Mouse (Mus musculus): ENCODE data around the gene Arhgef25. TPM values are rescaled to one million over a fixed set of nuclear protein-coding genes. Genes with fewer than 3 reads are reported as not detected.
A peak's percentile ranks its signal among the peaks of the same experiment; 100 is the strongest.

Arhgef25 gene
- total RNA-seq (2021) = 10 to 100 TPM; 65.2 to 69.1 TPM

DNA sequence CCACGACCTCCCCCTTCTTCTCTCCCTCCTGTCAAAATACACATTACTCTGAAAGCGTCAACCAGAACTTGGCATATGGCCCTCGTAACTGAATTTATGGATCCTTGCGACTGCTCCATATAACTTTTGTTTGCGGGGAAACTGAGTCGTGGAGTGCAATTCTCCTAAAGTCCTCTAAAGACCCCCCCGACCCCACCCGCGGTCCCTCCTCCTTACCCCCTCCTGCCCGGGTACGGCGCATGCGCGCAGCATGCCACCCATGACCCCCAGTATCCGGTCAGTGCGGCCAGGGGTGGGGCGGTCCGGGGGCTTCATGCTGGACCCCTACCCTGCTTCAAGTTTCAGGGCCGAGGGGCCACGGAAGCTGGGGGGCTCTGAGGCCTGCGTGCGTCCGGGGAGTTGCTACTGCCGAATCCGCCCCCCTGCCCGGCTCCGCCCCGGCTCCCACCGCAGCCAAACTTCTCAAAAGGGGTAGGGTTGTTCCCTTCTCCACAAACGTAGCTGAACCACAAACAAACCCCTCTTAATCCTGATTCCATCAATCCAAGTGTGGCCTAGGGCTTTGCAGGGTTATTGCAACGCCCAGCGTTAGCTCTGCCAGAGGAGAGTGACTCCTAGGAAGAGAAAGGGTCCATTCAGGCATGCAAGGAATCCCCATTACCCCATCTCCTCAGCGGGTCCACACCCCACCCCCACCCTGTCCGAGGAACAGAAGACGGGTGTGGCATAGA lies at the start of gene Arhgef25:
Arhgef25 (minus strand) TSS at position 433 of the 731 bp plus-strand sequence.
- intact Hi-C loops (cut with DNase I) = no loop called here
- peak in 1 of 2 experiments; percentile 76 for DNase-seq (ENCODE audit: extremely low spot score in 1 of 2, low spot score in 2 of 2)

DNA sequence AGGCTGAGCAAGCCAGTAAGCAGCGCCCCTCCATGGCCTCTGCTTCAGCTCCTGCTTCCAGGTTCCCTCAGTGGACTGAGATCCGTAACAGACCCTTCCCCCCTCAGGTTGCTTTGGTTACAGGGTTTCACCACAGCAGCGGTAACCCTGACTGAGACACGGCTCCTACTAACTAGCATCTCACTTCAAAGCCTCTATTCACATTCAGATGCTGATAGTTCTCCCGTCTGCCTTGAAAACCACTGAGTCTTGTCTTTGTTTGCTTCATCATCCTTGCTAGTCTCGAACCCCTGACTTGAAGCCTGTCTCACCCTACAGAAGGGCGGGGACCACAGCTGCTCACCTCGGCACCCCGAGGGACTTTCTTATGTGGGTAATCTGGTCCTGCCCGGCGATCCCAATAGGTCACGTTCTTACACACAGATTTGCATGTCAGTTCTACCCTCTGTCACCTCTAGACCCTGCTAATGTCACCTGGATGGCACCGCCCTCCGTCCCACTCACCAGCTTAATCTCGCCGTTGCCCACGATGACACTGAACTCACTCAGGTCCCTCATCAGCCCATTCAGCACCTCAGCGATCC lies 48.5 kb upstream of the Arhgef25 start:
- DNase-seq (ENCODE audit: extremely low spot score in 1 of 2, low spot score in 2 of 2) = no peak
- intact Hi-C loops (cut with DNase I) = no loop called here

DNA sequence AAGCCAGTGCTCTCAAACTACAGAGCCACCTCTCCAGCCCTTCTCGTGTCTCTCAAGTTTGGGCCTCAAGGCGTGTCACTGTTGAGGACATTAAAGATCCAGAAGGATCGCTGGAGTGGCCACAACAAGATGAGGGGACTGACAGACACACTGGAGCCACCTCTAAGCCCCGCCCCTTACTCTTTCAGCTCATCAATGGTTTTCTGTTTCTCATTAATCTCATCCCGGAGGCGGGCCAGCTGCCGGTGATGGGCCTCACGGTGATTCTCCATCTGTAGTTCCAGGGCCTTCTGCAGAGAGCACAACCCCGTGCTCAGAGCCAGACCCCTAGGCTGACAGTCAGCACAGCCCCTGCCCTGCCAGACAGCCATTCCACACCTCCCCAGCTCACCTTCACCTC lies 46.7 kb upstream of the Arhgef25 start:
- intact Hi-C loops (cut with DNase I) = no loop called here
- no peak for DNase-seq (ENCODE audit: extremely low spot score in 1 of 2, low spot score in 2 of 2)

DNA sequence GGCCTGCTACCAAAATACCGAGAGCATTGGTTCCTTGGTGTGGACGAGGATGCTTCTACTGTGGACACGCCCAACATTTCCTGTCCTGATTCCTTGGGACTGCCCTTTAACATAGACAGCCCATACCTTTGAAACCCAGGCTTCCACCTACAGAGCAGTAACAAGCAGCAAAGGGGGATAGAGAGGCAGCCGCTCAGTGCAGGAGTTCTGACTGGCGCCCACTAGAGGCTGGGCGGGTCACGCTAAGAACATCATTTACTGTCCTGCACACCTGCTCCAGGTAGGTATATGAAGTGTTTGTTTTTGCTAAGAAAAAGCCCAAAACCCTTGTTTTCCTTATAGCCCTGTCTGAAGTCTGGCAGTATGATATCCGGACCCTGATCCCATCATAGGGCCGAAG lies 43.3 kb upstream of the Arhgef25 start:
- intact Hi-C loops (cut with DNase I) = no loop called here
- no peak for DNase-seq (ENCODE audit: extremely low spot score in 1 of 2, low spot score in 2 of 2)

DNA sequence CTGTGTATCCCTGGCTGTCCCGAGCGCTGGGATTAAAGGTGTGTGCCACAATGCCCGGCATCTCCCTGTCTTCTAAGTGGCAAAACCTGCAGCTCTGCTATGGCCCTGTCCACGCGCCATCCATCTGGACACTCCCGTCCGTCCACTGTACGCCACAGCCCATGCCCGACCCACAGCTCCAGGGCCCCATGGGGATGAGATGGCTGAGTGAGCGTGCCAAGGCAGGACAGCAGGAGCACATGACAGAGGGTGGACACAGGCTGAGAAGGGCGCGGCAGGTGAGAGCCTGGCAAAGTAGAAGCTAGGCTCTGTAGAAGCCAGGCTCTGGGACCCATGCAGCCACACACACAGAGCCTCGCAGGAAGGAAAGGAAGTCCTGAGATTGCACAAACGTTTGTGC lies 41.9 kb upstream of the Arhgef25 start:
- intact Hi-C loops (cut with DNase I) = no loop called here
- no peak for DNase-seq (ENCODE audit: extremely low spot score in 1 of 2, low spot score in 2 of 2)

DNA sequence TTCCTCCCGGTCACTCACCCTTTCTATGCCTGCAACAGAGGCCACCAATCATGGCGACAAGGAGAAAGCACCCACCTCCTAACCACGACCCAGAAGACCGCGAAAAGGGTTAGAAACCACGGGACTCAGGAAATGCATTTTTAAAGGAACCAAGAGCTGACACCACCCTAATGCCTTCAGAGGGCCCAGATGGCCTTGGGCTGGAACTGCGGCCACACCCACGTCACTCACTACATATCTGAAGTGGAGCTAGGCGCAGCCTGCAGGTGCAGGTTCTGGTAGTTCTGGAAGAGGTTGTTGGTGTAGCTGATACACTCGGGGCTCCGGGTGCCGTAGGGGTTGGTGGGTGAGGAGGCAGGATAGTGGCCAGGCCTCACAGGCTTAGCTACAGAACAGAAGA lies 40.8 kb upstream of the Arhgef25 start:
- DNase-seq (ENCODE audit: extremely low spot score in 1 of 2, low spot score in 2 of 2) = no peak
- intact Hi-C loops (cut with DNase I) = no loop called here

DNA sequence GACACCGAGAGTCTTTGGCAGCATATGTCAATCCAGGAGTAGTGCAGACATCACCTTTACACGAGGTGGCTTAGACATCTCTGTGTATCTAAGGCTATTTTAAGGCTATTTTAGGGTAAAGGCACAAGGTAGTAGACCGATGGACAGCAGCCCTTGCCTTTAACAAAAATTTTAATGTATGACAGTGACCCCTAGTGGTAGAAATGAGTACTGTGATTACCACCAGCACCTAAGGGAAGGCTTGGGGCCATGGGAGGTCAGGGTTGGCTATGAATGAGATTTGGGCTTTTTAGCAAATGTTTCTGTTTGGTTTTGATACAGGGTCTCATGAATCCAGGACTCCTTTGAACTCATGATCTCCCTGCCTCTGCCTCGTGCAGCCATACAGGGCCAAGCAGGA lies 39.0 kb upstream of the Arhgef25 start:
- DNase-seq (ENCODE audit: extremely low spot score in 1 of 2, low spot score in 2 of 2) = peak; percentile 21 to 51
- intact Hi-C loops (cut with DNase I) = loop anchor here (2.0 kb wide), 1 partner anchor 50 kb away; no protein-coding TSS in a partner anchor

DNA sequence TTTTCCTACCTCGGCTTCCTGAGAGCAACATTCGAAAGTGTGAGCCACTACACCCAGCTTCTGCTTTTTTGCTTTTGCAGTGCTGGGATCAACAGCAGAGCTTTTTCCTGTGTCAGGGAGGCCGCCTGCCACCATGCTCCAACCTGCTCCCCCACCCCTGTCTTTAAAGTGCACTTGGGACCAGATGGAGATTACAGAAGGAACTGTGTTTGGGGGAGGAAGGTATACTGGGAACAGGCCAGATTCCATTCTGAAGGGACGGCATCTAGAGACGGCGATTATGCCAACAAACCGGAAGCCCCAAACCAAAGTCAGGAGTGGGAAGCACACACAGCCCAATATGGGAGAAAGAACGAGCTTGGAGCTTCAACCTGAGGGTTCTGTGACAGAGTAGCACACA lies 37.3 kb upstream of the Arhgef25 start:
- intact Hi-C loops (cut with DNase I) = no loop called here
- DNase-seq (ENCODE audit: extremely low spot score in 1 of 2, low spot score in 2 of 2) = no peak

DNA sequence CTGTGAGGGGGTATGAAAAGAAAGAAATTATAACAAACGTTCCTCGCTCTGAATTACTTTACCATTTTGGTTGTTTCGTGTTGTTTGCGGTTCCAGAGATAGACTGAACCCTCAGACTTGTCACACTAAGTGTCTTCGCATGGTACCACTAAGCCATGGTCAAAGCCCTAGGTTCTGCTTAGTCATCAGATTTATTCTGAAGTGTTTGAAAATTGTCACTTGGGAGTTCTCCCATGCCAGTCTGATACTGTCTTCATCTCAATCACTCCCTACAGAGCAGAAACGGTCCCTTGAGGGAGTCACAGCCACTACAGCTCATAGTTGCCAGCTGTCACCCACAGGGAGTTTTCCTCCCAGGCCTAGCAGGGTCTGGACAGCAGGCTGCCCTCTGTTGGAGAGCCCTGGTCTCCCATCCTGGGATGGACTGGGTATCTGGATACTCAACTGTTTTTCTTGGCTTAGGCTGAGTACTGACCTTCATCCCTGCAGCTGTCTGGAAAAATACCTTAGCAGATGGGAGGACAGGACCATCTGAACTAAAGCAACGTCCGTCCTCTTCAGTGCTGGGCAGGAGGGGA lies 36.5 kb upstream of the Arhgef25 start:
- intact Hi-C loops (cut with DNase I) = no loop called here
- DNase-seq (ENCODE audit: extremely low spot score in 1 of 2, low spot score in 2 of 2) = peak in 1 of 2 experiments; percentile 64

DNA sequence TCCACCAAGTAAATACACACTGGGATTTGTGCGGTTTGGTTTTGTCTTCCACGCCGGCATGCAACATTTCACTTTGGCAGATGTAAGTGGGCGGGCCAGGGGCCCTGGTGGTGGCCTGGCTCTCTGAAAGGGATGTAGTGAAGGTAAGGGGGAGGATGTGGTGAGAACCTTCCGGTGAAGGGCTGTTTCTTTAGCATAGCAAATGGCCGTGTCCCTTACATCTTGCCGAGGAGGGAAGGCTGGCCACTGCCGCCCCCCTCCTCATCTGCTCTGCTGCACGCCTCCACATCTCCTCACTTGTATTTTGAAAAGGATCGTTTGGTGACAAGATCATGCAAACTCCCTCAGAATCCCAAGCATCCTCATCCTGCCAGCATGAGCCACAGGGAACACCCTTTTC lies 35.8 kb upstream of the Arhgef25 start:
- intact Hi-C loops (cut with DNase I) = no loop called here
- DNase-seq (ENCODE audit: extremely low spot score in 1 of 2, low spot score in 2 of 2) = peak in 1 of 2 experiments; percentile 28

DNA sequence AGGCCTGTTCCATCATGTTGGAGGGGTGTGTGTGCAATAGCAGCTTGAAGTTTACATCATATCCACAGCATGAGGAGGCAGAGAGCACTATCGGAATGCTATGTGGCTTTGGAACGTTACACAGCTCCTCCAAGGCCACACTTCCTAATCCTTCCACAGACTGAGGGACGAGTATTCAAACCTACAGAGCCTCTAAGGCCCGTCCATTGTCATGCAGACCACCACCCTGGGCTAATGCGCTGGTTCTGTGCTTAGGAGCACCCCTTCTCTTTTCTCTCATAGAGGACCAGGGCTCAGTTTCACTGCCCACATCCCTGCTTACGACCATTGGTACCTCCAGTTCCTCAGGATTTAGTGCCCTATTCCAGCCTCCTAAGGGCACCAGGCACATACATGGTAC lies 35.3 kb upstream of the Arhgef25 start:
- intact Hi-C loops (cut with DNase I) = no loop called here
- DNase-seq (ENCODE audit: extremely low spot score in 1 of 2, low spot score in 2 of 2) = no peak

DNA sequence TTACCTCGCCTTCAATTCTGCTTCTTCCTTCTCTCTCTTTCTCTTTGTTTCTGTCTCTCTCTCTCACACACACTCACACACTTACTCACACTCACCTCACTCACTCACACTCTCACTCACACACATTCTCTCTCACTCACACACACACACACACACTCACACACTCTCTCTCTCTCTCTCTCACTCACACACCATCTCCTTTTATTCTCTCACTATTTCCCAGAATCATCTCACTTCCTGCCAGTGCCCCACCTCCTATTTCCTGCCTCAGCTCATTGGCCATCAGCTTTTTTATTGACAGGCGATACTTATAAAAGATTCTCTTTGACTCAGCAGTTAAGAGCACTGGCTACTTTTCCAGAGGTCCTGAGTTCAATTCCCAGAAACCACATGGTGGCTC lies 28.5 kb upstream of the Arhgef25 start:
- DNase-seq (ENCODE audit: extremely low spot score in 1 of 2, low spot score in 2 of 2) = no peak
- intact Hi-C loops (cut with DNase I) = no loop called here

DNA sequence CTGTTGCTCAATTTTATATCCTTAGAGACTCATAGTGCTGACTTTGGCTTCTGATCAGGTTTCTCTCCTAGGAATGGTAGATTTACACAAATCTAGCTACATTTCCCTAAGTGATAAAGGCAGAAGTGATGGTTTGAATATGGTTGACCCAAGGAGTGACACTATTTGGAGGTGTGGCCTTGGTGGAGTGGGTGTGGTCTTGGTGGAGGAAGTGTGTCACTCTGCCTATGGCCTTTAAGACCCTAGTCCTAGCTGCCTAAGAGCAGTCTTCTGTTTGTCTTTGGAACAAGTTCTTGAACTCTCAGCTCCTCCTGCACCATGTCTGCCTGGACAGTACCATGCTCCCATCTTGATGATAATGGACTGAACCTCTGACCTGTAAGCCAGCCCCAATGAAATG lies 27.3 kb upstream of the Arhgef25 start:
- DNase-seq (ENCODE audit: extremely low spot score in 1 of 2, low spot score in 2 of 2) = no peak
- intact Hi-C loops (cut with DNase I) = no loop called here

DNA sequence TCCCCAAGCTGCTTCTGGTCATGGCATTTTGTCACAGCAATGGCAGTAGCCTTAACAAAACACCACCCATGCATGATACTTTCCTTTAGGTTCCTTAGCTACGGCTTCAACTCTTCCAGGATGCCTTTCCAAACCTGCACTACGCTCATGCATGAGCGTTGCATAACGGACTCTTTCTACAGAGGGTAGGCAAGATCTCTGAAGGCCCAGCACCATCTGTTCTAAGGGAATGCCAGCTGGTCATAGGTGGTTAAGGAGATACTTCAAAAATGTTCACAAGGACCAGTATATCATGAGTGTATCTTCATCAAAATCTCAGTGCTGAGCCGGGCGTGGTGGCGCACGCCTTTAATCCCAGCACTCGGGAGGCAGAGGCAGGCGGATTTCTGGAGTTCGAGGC lies 26.6 kb upstream of the Arhgef25 start:
- intact Hi-C loops (cut with DNase I) = no loop called here
- no peak for DNase-seq (ENCODE audit: extremely low spot score in 1 of 2, low spot score in 2 of 2)

DNA sequence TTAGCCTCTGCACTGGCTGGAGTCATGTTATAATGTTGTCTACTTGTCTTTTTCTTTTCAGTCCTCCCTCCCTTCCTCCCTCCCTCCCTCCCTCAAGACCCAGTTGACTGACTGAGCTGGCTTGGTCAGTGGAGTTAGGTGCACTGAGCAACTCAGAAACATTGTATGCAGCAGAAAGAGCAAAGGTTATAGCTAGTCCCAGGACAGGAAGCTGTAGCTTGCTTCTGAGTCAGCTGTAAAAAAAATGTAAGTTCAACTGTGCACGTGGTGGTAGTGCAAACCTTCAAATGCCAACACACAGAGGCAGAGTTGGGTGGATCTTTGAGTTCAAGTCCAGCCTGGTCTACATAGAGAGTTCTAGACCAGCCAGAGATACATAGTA lies 24.5 kb upstream of the Arhgef25 start:
- no peak for DNase-seq (ENCODE audit: extremely low spot score in 1 of 2, low spot score in 2 of 2)
- intact Hi-C loops (cut with DNase I) = no loop called here

DNA sequence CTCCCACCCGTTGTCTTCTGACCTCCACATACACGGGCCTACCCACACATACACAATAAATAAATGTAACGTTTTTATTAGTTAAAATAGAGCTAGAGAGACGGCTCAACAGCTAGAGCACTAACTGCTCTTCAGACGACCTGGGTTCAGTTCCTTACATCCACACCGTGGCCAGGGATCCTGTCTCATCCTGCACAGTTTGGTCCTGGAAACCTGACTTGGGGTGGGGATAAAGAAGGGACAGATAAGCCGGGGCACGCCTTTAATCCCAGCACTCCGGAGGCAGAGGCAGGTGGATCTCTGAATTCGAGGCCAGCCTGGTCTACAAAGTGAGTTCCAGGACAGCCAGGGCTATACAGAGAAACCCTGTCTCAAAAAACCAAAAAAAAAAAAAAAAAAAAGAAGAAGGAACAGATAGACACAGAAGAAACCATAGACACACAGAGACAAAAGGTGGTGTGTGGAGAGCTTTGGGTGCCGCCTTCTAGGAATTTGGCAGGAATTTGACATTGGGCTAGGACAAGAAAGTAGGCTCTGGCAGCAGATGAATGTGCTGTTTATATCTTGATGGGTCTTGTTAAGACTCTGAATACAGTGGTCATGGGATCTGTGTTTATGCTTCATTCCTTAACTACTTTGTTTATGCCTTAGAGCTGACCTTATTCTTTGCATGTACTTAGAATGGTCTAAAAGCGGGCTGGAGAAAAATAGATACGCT lies 24.0 kb upstream of the Arhgef25 start:
- DNase-seq (ENCODE audit: extremely low spot score in 1 of 2, low spot score in 2 of 2) = no peak
- intact Hi-C loops (cut with DNase I) = no loop called here

DNA sequence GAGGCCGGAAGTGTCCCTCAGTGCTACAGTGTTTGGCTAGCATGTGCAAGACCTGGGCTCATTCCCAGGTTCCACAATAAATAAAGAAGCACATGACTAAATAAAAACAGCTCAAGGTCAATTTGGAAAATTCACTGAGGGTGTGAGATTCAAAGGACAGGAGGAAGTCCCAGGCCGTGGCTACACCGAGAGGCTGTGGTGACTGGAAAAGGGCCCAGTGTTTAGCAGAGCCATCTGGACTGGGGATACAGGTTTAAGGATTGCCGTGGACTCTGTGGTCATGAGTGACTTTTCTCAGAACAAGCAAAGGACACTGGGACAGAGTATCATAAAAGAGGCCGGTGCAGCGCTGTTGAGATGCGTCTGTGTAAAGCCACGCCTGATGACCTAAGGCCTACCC lies 23.4 kb upstream of the Arhgef25 start:
- DNase-seq (ENCODE audit: extremely low spot score in 1 of 2, low spot score in 2 of 2) = no peak
- intact Hi-C loops (cut with DNase I) = no loop called here

DNA sequence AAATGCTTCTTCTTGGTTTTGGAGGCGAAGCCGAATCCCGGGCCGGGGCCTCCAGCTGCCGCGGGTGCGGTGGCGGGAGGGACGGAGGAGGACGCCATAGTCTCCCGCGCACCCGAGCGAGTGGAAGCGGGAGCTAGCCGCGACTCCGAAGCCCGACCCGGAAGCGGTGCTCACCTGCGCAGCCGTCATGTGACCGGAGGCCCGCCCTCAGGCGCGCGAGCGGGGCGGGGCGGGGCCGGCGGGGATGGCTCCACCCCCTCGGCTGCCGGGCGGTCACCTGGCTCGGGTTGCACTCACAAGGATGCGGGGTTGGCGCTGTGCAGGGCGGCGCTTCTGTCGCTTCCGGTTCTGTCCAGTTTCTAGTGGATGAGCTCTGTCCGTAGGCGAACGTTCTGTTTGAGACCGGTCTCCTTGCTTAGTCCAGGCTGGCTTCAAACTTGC lies 21.6 kb upstream of the Arhgef25 start, which contains the start of gene Pip4k2c:
Pip4k2c (minus strand) TSS at position 172 of the 441 bp plus-strand sequence.
- peak; percentile 78 to 90 for DNase-seq (ENCODE audit: extremely low spot score in 1 of 2, low spot score in 2 of 2)
- intact Hi-C loops (cut with DNase I) = no loop called here

DNA sequence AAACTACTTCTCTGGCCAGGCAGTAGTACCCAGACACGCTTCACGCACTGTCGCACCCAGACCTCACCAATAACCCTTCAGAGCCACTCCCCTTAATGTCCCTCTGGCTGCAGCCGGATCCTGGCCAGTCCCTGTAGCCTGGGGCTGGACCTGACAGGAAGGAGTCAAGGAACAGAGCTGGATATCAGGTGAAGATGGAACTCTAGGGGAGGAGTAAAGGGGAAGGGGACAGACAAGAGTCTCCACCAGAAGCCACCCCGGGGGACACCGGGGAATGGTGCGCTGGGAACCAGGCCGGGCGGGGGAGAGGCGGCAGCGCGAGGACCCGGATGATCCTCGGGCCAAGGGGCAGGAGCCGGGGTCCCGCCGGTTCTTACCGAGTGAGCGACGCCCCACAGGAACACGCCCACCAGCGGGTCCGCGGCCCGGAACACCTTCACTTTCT lies 21.1 kb upstream of the Arhgef25 start:
- DNase-seq (ENCODE audit: extremely low spot score in 1 of 2, low spot score in 2 of 2) = no peak
- intact Hi-C loops (cut with DNase I) = no loop called here
